Mouse (Mus musculus): ENCODE results near the gene Mvb12b.

Gene Mvb12b

DNA sequence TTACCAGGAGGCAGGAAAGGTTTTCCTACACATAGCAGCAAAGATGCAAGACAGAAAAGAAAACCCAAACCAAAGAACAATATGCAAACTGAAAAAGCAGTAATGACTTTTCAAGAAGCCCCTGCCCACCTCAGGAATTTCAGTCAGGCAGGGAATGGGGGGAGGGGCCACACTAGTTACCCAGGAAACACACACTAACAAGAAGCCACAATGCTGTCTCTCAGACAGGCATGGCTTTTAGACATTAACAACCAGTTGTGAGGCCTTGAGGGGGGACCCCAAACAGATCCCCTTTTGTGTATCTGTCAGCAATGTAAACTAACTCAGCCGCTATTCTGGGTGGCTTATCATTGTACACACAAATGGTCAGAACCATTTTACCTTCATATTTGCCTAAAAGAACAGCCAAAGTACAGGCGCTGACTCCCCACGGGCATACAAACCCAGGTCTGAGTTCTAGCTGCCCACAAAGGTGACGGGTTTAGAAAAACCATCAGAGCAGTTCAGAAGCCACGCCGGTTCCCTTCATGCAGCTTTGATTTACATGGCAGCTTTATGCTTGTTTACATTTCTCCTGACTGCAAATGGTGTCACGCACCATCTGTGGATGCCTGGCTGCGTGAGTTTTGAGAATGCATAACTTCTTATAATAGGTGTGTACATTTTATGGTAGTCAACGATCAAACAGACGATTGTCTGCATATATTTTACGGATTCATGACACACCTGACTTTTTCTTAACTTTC is 105.9 kb downstream of the Mvb12b start:
- POLR2A ChIA-PET = interaction anchor here in 1 of 4 experiments (1.2 kb wide), 1 partner anchor 10 kb away, joined by 3 read pairs; no protein-coding TSS in a partner anchor
- CTCF ChIA-PET = interaction anchor here in 1 of 4 experiments (0.9 kb wide), 1 partner anchor 192 kb away, joined by 3 read pairs; no protein-coding TSS in a partner anchor

DNA sequence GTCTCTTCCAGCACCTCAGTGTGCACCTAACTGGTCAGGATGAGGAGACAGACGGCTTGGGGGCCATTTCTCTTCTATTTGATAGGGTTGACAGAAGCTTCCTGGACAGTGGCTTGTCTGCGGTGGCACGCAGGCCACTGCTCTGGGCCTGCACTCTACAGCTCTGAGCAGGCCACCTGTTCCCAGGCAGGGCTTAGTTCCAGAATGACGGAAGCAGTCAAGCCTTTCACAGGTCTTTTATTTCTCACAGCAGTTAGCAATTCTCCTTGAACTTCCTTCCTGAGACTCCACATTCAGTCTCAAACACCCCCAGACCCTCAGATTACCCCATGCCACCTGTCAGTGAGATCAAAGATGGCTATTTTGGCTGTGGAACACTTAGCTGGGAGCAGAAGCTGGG is 109.3 kb downstream of the Mvb12b start:
- ChIA-PET CTCF (no interaction called here), POLR2A (no interaction called here)

GRCm38 (mm10) chr2:33777051-33777450 is 110.7 kb downstream of the Mvb12b start:
- ChIA-PET CTCF (interaction anchor here in 1 of 4 experiments (0.7 kb wide), 1 partner anchor 60 kb away, joined by 3 read pairs; no protein-coding TSS in a partner anchor), POLR2A (no interaction called here)

- CTCF ChIA-PET = no interaction called here
- POLR2A ChIA-PET = no interaction called here
These were observed 112.9 kb downstream of the Mvb12b start for GRCm38 (mm10) chr2:33774884-33775283.

DNA sequence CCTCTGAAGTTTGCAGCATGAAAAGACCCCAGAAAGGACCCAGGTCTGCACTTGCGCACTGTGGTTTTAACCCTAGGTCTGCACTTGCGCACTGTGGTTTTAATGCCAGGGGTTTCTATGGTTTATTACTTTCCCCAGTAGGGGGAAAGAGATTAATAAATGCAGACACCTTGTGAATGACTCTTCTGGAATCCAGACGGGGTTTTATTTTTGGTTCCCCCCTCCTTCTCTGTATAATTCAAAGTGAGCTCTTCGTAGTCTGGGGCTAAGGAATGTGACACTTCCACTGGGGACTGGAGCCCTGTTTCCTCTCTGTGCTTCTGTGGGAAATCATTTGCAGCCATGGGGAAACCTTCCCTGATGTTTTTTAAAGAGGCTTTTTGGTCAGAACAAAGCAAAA is 113.6 kb downstream of the Mvb12b start:
- ChIA-PET CTCF (no interaction called here), POLR2A (no interaction called here)

DNA sequence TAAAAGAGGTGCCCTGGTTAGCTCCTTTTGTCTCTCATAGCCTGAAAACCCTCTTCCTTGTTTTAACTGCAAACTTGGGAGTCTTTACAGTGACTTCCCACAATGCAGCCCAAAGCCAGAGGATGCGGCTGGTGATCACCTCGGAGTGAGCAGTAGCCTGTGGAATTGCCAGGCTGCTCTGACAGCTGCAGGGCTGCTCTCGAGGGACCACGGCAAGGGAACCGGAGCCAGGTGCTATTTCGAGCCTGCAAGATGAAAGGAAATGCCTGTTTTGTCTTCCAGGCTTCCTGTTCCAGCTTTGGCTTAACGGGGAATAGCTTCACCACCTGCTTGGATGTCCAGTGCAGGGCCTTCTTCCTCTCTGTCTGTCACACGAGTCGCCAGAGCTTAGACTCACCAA is 115.3 kb downstream of the Mvb12b start:
- ChIA-PET CTCF (no interaction called here), POLR2A (no interaction called here)

DNA sequence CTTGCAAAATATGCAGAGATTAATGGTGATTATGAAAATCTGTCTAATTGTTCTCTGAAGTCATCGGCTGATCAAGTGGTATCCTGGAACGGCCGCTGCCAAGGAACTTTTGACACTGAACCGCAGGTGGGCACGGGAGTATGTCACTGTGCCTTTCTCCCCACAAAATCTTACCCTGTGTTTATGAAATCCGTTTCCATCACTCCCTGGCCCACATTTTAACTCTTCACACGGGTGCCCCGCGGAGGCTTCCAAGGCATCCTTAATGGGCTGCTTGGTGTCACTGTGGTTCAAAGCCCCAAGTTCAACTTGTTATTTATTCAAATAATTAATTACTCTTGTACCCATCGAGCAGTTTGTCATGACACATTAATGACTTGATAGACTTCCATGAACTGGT is 116.4 kb downstream of the Mvb12b start:
- POLR2A ChIA-PET = no interaction called here
- CTCF ChIA-PET = no interaction called here

- ChIA-PET CTCF (no interaction called here), POLR2A (no interaction called here)
These were observed 117.1 kb downstream of the Mvb12b start for GRCm38 (mm10) chr2:33770526-33771130.

DNA sequence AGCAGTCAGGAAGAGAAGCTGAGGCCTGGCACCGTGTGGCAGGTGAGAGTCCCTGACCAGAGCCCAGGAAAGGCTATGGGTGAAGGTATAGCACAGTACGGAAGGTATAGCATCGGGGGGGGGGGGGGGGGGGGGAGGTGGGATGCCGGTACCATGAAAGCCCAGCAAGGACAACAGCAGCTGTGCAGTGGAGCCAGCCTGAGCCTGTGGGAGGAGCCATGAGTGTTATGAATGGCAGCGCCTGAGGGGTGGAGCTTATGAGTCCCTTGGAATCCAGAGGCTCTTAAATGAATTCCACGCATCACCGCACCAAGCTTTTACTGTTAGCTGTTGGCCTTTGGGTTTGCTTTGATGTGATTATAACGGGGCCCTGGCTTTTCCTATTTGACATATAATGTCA is 123.3 kb downstream of the Mvb12b start:
- ChIA-PET POLR2A (interaction anchor here in 1 of 4 experiments (0.6 kb wide), 2 partner anchors 122 to 913 kb away, joined by 3 to 4 read pairs; no protein-coding TSS in a partner anchor), CTCF (interaction anchor here in 2 of 4 experiments (0.7 kb wide), 2 partner anchors 205 to 206 kb away, joined by 4 to 5 read pairs; no protein-coding TSS in a partner anchor)

DNA sequence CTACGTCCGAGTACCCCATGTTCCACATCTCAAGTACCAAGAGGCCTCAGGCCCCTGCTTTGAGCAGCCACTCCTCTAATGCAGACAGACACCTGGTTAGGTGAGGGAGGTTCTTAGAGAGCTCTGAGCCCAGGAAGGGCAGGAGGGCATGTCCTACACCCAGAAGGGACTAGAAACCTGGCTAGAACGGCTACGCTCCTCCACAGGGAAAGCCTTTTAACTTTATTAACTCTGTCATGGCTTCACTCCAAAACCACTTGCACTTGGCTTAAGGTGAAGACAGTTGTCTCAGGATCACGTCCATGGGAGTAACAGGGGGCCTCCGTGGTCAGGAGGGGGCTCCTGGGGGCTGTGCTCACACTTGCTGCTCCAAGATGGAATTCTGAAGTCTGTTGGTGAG is 125.5 kb downstream of the Mvb12b start:
- CTCF ChIA-PET = no interaction called here
- POLR2A ChIA-PET = no interaction called here

- CTCF ChIA-PET = interaction anchor here in 3 of 4 experiments (0.7 to 1.2 kb wide), 3 partner anchors 15 to 158 kb away, joined by 3 read pairs; no protein-coding TSS in a partner anchor
- POLR2A ChIA-PET = no interaction called here
These were observed 127.2 kb downstream of the Mvb12b start for GRCm38 (mm10) chr2:33760571-33760991.

- ChIA-PET CTCF (interaction anchor here in 1 of 4 experiments (0.5 kb wide), 1 partner anchor 52 kb away, joined by 9 read pairs; no protein-coding TSS in a partner anchor), POLR2A (no interaction called here)
These were observed 128.3 kb downstream of the Mvb12b start for GRCm38 (mm10) chr2:33759447-33759846.

- CTCF ChIA-PET = interaction anchor here in 2 of 4 experiments (1.1 to 1.2 kb wide), 2 partner anchors 19 to 21 kb away, joined by 3 to 4 read pairs; no protein-coding TSS in a partner anchor
- POLR2A ChIA-PET = interaction anchor here in 1 of 4 experiments (1.2 kb wide), 1 partner anchor 14 kb away, joined by 3 read pairs; no protein-coding TSS in a partner anchor
These were observed 132.1 kb downstream of the Mvb12b start for GRCm38 (mm10) chr2:33755633-33756020.

DNA sequence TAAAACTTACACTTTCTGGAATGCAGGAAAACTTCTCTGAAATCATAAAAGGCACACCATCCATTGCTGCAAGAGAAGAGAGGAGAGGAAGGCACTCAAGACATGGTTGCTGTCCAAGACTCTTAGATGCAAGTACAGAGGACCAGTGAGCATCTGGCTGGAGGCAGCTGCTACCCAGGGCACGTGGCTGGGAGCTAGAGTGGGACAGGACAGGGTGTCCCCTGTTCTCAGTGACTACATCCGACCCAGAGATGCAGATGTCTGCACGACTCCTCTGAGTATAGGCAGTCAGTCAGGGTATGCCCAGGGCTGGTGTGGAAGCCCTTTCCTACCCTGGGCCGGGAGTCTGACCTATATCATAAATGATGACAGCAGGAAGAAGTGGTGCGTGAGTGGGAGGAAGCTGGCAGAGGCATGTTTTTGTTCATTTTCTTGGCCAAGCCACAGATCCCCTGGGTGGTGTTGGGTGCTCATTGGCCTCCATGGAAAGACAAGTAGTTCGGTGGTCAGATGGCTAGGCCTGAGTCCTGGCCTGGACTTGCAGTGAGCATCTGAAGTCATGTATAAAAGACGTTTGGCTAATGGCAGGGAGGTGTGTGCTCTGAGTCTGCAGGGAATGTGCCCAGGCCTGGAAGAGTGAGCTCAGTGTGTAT is 132.6 kb downstream of the Mvb12b start:
- ChIA-PET CTCF (interaction anchor here in 2 of 4 experiments (1.1 to 1.2 kb wide), 2 partner anchors 19 to 20 kb away, joined by 3 to 4 read pairs; no protein-coding TSS in a partner anchor), POLR2A (interaction anchor here in 1 of 4 experiments (0.6 kb wide), 1 partner anchor 1707 kb away, joined by 4 read pairs; no protein-coding TSS in a partner anchor)

DNA sequence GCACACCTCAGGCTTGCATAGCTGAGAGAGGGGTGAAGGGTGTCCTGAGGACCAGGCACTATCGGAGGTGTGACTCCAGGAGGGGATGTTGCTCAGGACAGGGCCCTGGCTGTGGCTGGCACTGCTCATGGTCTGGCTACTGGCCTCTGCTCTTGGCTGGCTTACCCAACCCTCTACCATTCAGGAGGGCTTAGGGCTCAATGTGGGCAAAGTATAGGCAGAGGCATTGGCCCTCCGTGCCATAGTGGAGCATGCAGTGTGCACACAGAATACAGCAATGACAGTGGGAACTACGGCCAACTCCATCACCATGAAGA is 133.5 kb downstream of the Mvb12b start:
- ChIA-PET CTCF (interaction anchor here in 2 of 4 experiments (1.1 to 2.1 kb wide), 4 partner anchors 18 to 219 kb away, joined by 3 to 7 read pairs (median 4); no protein-coding TSS in a partner anchor), POLR2A (interaction anchor here in 1 of 4 experiments (1.4 kb wide), 1 partner anchor 1017 kb away, joined by 3 read pairs; the partner anchor contains the start of gene Hspa5)

GRCm38 (mm10) chr2:33753630-33754316 is 134.0 kb downstream of the Mvb12b start:
- POLR2A ChIA-PET = interaction anchor here in 2 of 4 experiments (0.7 to 1.4 kb wide), 3 partner anchors 55 to 1018 kb away, joined by 3 to 4 read pairs (median 3); partner anchors contain the start of gene Hspa5 (in 1 of the 2)
- CTCF ChIA-PET = interaction anchor here in 2 of 4 experiments (1.1 to 2.1 kb wide), 5 partner anchors 16 to 220 kb away, joined by 3 to 7 read pairs (median 3); no protein-coding TSS in a partner anchor

DNA sequence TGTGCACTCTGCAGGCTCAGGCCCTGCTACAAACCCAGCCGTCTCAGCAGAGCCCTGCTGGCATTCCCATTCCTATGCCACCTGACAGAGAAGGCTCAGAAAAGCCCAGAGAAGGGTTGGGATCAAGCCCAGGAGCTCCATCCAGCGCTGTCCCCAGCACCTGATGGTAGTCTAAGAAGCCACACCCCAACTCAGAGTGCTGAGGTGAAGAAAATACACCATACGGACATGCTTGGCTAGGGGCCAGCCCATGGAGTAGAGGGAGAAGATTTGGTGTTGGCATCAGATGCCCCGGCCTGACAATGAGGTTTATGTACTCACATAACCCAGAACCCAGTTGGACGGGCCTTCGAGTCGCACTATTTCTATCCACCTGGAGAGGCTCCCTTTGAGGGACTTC is 137.1 kb downstream of the Mvb12b start:
- ChIA-PET POLR2A (no interaction called here), CTCF (interaction anchor here in 1 of 4 experiments (0.7 kb wide), 1 partner anchor 41 kb away, joined by 3 read pairs; no protein-coding TSS in a partner anchor)

- ChIA-PET CTCF (interaction anchor here (0.5 to 2.0 kb wide), 21 partner anchors 9 to 1654 kb away, joined by 3 to 6 read pairs (median 3); no protein-coding TSS in a partner anchor), POLR2A (interaction anchor here in 1 of 4 experiments (0.6 to 0.8 kb wide), 4 partner anchors 172 to 431 kb away, joined by 3 to 5 read pairs (median 3); no protein-coding TSS in a partner anchor)
These were observed 141.3 kb downstream of the Mvb12b start for GRCm38 (mm10) chr2:33746471-33746870.

- ChIA-PET POLR2A (no interaction called here), CTCF (interaction anchor here (0.5 to 2.0 kb wide), 21 partner anchors 8 to 897 kb away, joined by 3 to 6 read pairs (median 3); no protein-coding TSS in a partner anchor)
These were observed 142.0 kb downstream of the Mvb12b start for GRCm38 (mm10) chr2:33745724-33746123.
